Mouse (Mus musculus) C2C12 (cell line): ENCODE measurements around the gene Trdmt1. TPM values are rescaled to one million over a fixed set of nuclear protein-coding genes. Genes with fewer than 3 reads are reported as not detected.
"Not testable (repeated sequence)": the region's sequence is repeated elsewhere in the genome, so short reads cannot be mapped to it uniquely, and the experiment has no call there.

ENCODE experiments used
- H3K27me3 ChIP-seq: one replicate; pipeline ENCODE4 v1.6.1; 2011; ENCODE audit not compliant: control insufficient read depth, insufficient read depth, insufficient read length
- H3K36me3 ChIP-seq: one replicate; pipeline ENCODE4 v1.6.1; 2011; ENCODE audit not compliant: control insufficient read depth, insufficient read depth
- H3K4me3 ChIP-seq: one replicate; pipeline ENCODE4 v1.5.1; 2011; ENCODE audit warnings: mild to moderate bottlenecking, control low read depth; ENCODE audit not compliant: poor library complexity, insufficient read depth, severe bottlenecking
- H3K79me2 ChIP-seq: one replicate; pipeline ENCODE4 v1.6.1; 2011; ENCODE audit not compliant: control insufficient read depth, insufficient read depth
- H3K79me3 ChIP-seq: one replicate; pipeline ENCODE4 v1.6.1; 2011; ENCODE audit warnings: low read depth, control low read depth
- H3ac ChIP-seq: one replicate; pipeline ENCODE3; 2011; ENCODE audit warnings: low read depth; ENCODE audit not compliant: control insufficient read depth, insufficient read length
- CEBPB ChIP-seq: IDR thresholded peaks from one replicate; pipeline ENCODE4 v1.6.1; 2011; ENCODE audit warnings: low read depth, mild to moderate bottlenecking, control low read depth, moderate library complexity
- CTCF ChIP-seq: IDR thresholded peaks from one replicate; pipeline ENCODE4 v1.5.1; 2011; ENCODE audit not compliant: control insufficient read depth, insufficient read depth, insufficient read length
- FOSL1 ChIP-seq: IDR thresholded peaks from one replicate; pipeline ENCODE4 v1.8.0; 2011; ENCODE audit warnings: mild to moderate bottlenecking, low read length; ENCODE audit not compliant: poor library complexity, insufficient read depth, severe bottlenecking
- MAX ChIP-seq: IDR thresholded peaks from one replicate; pipeline ENCODE4 v1.6.1; 2011; ENCODE audit warnings: mild to moderate bottlenecking, control low read depth
- MYOD1 ChIP-seq: IDR thresholded peaks from one replicate; pipeline ENCODE4 v1.6.1; 2011; ENCODE audit warnings: low read depth; ENCODE audit not compliant: control insufficient read depth, insufficient read length
- MYOG ChIP-seq: IDR thresholded peaks from one replicate; pipeline ENCODE4 v1.6.1; 2011; ENCODE audit not compliant: control insufficient read depth, insufficient read length; ENCODE audit errors: extremely low read depth
- USF1 ChIP-seq: IDR thresholded peaks from one replicate; pipeline ENCODE4 v1.6.1; 2011; ENCODE audit warnings: low read depth, mild to moderate bottlenecking, control low read depth, moderate library complexity
- long read RNA-seq, 2 experiments: library from polyadenylated mRNA; unstranded; transcript quantifications; one replicate each; pipeline ENCODE4 v2.0.0; 2019 to 2020
- polyA plus RNA-seq: library from polyadenylated mRNA; unstranded; fragments of >200 nt; fragmentation: generic; extraction: Trizol; gene quantifications from one replicate; pipeline ENCODE4 v1.2.1, GENCODE M21; 2012; ENCODE audit warnings: missing spikeins

The Trdmt1 gene
- 3.5 TPM for polyA plus RNA-seq
- long read RNA-seq, experiment 1, transcript Trdmt1-202 (11 exons, 3,788 nt): major isoform, 5 of 7 reads
- long read RNA-seq, experiment 1, partial matches to known transcripts: 0 of 7 reads
- long read RNA-seq, experiment 1, other reads (novel, unspliced or antisense): 2 of 7 reads
- long read RNA-seq, experiment 2, transcript Trdmt1-202 (11 exons, 3,788 nt): major isoform, 17 of 25 reads
- long read RNA-seq, experiment 2, partial matches to known transcripts: 1 of 25 reads
- long read RNA-seq, experiment 2, other reads (novel, unspliced or antisense): 7 of 25 reads

DNA sequence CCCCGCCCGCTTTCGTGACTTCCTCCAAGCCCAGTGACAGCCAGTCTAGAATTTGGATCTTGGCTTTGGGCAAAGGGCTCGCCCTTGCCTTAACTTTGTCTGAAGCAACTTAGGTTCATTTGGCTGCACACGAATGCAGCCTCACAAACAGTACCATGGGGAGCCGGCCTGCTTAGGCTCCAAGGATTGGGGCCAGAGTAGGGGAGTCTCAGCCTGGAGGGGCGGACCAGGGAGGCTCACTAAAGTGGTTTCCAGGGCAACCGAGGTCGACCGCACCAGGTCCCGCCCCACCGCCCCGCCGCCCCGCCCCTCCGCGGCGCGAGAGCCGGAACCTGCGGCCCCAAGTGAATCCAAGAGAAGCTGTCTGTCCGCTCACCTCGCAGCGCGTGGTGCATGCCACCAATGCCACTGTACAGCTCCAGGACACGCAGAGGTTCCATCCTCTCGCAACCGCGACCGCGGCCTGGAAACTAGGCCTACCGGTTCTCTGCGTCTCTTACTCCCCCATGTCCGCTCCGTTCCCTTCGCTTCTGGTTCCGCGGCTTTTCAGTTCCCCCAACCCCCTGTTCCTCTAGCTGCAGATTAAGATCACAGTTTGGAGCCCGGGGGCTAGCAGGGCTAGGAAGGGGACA, at the start of gene Trdmt1:
Trdmt1 (minus strand) TSS at position 476 of the 632 bp plus-strand sequence.
- peak within 1 kb of the TSS; percentile 98 for H3ac ChIP-seq

DNA sequence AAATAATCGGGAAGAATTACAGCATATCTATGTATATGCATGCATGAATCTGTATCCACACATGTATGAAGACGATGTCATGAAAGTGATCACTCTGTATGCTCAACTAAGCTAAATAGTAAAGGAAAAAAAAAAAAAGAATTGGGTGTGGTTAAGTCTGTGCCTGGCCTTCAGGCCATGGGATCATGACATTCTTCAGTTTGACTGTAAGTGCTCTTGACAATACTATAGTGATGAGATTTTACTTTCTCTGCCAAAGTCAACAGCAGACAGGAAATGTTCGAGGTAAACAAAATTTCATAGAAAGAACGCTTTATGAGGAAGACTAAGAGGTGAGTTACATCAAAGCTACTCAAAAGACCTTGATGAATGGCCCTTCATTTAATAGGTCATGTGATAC, 48.9 kb upstream of the Trdmt1 start:
- Histone ChIP-seq H3K79me2 (no peaks in the 10 kb centered on the region), H3ac (no peak overlapping the region), H3K36me3 (no peaks in the 10 kb centered on the region), H3K4me3 (no peak overlapping the region), H3K27me3 (no peaks in the 10 kb centered on the region), H3K79me3 (no peaks in the 10 kb centered on the region)
- TF ChIP-seq MYOD1 (no peak), CTCF (no peak), FOSL1 (no peak), MAX (no peak), CEBPB (no peak), USF1 (no peak), MYOG (no peak)

More for the DNA sequence above, at the start of gene Trdmt1:
- H3K79me3 ChIP-seq: peaks cover 5% of the 10 kb centered on the region
- H3K27me3 ChIP-seq: no peaks in the 10 kb centered on the region
- H3K36me3 ChIP-seq: no peaks in the 10 kb centered on the region
- TF ChIP-seq CEBPB: no peak
- peak; percentile 84 for TF ChIP-seq MAX
- no peak for TF ChIP-seq MYOG
- no peak for TF ChIP-seq CTCF
- H3K4me3 ChIP-seq: peak within 1 kb of the TSS; percentile 45
- peaks cover 18% of the 10 kb centered on the region for H3K79me2 ChIP-seq

DNA sequence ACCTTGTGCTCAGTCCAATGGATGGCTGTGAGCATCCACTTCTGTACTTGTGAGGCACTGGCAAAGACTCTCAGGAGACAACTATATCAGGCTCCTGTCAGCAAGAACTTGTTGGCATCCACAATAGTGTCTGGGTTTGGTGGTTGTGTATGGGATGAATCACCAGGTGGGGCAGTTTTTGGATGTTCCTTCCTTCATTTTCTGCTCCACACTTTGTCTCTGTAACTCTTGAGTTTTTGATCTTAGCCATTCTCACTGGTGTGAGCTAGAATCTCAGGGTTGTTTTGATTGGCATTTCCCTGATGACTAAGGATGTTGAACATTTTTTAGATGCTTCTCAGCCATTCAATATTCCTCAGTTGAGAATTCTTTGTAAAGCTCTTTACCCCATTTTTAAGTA, 39.3 kb upstream of the Trdmt1 start:
- H3K36me3 ChIP-seq: peaks cover 47% of the 10 kb centered on the region
- H3K27me3 ChIP-seq, H3K4me3 ChIP-seq, H3ac ChIP-seq: not testable (repeated sequence)
- peaks cover 19% of the 10 kb centered on the region for H3K79me3 ChIP-seq
- peaks cover 32% of the 10 kb centered on the region for H3K79me2 ChIP-seq
- peak; percentile 13 for TF ChIP-seq CEBPB

DNA sequence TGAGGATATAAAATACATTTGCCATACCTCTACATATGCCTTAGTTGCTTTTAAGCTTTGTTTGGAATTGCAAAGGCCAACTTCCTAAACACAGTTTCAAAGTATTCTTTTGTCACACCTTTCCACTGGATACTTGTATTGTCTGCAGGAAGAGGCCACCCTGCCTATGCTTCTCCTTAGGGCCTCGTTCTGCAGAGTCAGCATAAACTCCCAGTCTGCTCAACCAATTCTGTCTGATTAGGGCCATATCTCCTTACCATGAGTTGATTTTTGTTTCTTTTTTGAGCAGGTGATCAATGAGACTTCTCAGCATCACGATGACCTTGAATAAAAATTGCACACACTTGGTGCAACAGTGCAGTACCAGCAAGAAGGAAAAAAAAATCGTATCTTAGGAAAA, 37.7 kb upstream of the Trdmt1 start:
- TF ChIP-seq MYOG: no peak
- no peak for TF ChIP-seq USF1
- no peak for TF ChIP-seq MAX
- no peak for TF ChIP-seq CEBPB
- TF ChIP-seq MYOD1: no peak
- Histone ChIP-seq H3K79me3 (peaks cover 35% of the 10 kb centered on the region), H3K4me3 (no peak overlapping the region), H3K79me2 (peaks cover 48% of the 10 kb centered on the region), H3ac (no peak overlapping the region), H3K36me3 (peaks cover 63% of the 10 kb centered on the region), H3K27me3 (no peaks in the 10 kb centered on the region)

DNA sequence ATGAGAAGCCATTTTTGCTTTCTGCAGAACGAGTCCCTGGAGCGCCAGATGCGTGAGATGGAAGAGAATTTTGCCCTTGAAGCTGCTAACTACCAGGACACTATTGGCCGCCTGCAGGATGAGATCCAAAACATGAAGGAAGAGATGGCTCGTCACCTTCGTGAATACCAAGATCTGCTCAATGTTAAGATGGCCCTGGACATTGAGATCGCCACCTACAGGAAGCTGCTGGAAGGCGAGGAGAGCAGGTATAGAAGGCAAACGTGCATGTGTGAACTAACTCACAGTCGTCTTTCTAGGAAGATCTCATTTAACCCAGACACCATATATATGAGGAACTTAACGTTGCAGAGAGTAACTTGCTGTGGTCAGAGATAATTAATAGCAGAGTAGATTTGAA, 35.5 kb upstream of the Trdmt1 start:
- peaks cover 70% of the 10 kb centered on the region for H3K79me2 ChIP-seq
- H3K79me3 ChIP-seq: peaks cover 57% of the 10 kb centered on the region
- TF ChIP-seq FOSL1 (no peak), CEBPB (no peak), MYOD1 (no peak), MYOG (no peak), MAX (no peak), CTCF (peak; percentile 23), USF1 (no peak)
- H3K4me3 ChIP-seq: peak overlapping the region; percentile 23
- peak overlapping the region; percentile 53 for H3ac ChIP-seq
- peaks cover 85% of the 10 kb centered on the region for H3K36me3 ChIP-seq
- no peaks in the 10 kb centered on the region for H3K27me3 ChIP-seq

DNA sequence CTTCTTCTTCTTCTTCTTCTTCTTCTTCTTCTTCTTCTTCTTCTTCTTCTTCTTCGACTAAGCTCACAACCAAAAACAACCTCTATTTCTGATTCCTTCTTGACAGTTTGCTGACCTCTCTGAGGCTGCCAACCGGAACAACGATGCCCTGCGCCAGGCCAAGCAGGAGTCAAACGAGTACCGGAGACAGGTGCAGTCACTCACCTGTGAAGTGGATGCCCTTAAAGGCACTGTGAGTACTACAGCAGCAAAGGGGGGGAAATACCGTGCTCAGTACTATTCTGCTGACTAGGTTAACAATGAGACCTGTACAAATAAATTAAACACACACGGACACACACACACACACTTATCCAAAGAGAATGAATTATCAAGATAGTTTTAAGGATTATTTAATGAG, 34.8 kb upstream of the Trdmt1 start:
- Histone ChIP-seq H3K4me3 (peak overlapping the region; percentile 23), H3K79me2 (peaks cover 77% of the 10 kb centered on the region), H3K79me3 (peaks cover 64% of the 10 kb centered on the region), H3K36me3 (peaks cover 92% of the 10 kb centered on the region), H3ac (peak overlapping the region; percentile 60), H3K27me3 (no peaks in the 10 kb centered on the region)
- no peak for TF ChIP-seq USF1
- no peak for TF ChIP-seq MAX
- TF ChIP-seq CEBPB: no peak
- no peak for TF ChIP-seq MYOG
- no peak for TF ChIP-seq CTCF
- TF ChIP-seq MYOD1: no peak
- TF ChIP-seq FOSL1: no peak
